Mouse (Mus musculus) lung, embryonic 16.5 days (tissue): ENCODE results near the gene Snx25. TPM values are rescaled to one million over a fixed set of nuclear protein-coding genes. Genes with fewer than 3 reads are reported as not detected.

ENCODE experiments used
- ATAC-seq: fragments of 200-750 bp; cut with Nextera tagmentation; 2 replicates; pipeline ENCODE4 v1.8.0; 2017; ENCODE audit warnings: low read depth, mild to moderate bottlenecking, moderate library complexity
- H3K27ac ChIP-seq: fragments of 300-500 bp; sonication (generic); 2 replicates; pipeline ENCODE4 v1.5.1; 2014; ENCODE audit warnings: mild to moderate bottlenecking, control low read depth, low read length
- H3K27me3 ChIP-seq: fragments of 300-500 bp; sonication (generic); 2 replicates; pipeline ENCODE4 v1.6.1; 2014; ENCODE audit warnings: low read depth, low read length, mixed read lengths; ENCODE audit not compliant: control insufficient read depth, insufficient read depth
- H3K36me3 ChIP-seq: fragments of 300-500 bp; sonication (generic); 2 replicates; pipeline ENCODE4 v1.6.1; 2014; ENCODE audit warnings: low read length; ENCODE audit not compliant: control insufficient read depth, insufficient read depth
- H3K4me1 ChIP-seq: fragments of 300-500 bp; sonication (generic); replicated peaks from 2 replicates; pipeline ENCODE4 v1.6.1; 2014; ENCODE audit warnings: low read length, mixed read lengths; ENCODE audit not compliant: control insufficient read depth, insufficient read depth
- H3K4me2 ChIP-seq: fragments of 300-500 bp; sonication (generic); 2 replicates; pipeline ENCODE4 v1.6.1; 2014; ENCODE audit warnings: low read depth, low read length, control low read depth
- H3K4me3 ChIP-seq: fragments of 300-500 bp; sonication (generic); 2 replicates; pipeline ENCODE4 v1.5.1; 2014; ENCODE audit warnings: mild to moderate bottlenecking, low read length, control low read depth
- H3K9ac ChIP-seq: fragments of 300-500 bp; sonication (generic); 2 replicates; pipeline ENCODE4 v1.6.1; 2014; ENCODE audit warnings: low read length, control low read depth
- H3K9me3 ChIP-seq: fragments of 300-500 bp; sonication (generic); 2 replicates; pipeline ENCODE4 v1.6.1; 2016; ENCODE audit warnings: low read length; ENCODE audit not compliant: control insufficient read depth
- WGBS: fragments of 180-500 bp; shearing (Covaris S2); extraction: QIAGEN DNeasy Blood & Tissue Kit; methylation state at CpG from one replicate; pipeline ENCODE4 v1.1.7; 2014; 5-methylcytosine and 5-hydroxymethylcytosine counted together
- polyA plus RNA-seq: library from polyadenylated mRNA; unstranded; fragments of >200 nt; fragmentation: Nextera tagmentation; extraction: Ambion mirVana; gene quantifications from 2 replicates; pipeline ENCODE4 v1.2.1, GENCODE M21; 2015

Gene Snx25
- polyA plus RNA-seq, 1 experiment from 2014 or later, result 9.4 TPM

DNA sequence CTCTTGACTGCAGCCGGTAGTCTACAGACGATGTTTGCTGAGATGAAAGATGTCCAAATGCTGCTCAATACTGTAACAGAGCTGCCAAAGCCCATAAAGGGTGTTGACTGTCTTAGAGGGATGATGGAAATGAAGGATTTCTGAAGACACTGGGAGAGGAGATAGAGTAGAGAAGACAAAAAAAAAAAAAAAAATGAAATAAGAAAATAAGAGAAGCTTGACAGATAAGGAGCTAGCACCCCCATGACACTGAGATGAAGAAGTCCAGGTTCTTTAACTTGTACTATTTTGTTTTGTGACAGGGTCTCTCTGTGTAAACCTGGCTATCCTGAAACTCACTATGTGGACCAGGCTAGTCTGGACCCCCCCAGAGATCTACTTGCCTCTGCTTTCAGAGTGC lies 1.1 kb upstream of the Snx25 start:
- 14% methylated on average over 2 of the region's 2 CpGs for WGBS
- peak overlapping the region; percentile 88 for H3K4me3 ChIP-seq
- no peak for ATAC-seq
- no peaks in the 10 kb centered on the region for H3K36me3 ChIP-seq
- H3K9ac ChIP-seq, result no peak overlapping the region
- no peak overlapping the region for H3K27ac ChIP-seq
- H3K27me3 ChIP-seq, result peaks cover 2% of the 10 kb centered on the region; the same call in 1 of the 2 replicates
- peak overlapping the region; percentile 91 for H3K4me2 ChIP-seq
- H3K9me3 ChIP-seq, result no peaks in the 10 kb centered on the region
- H3K4me1 ChIP-seq, result peaks cover 9% of the 10 kb centered on the region; the same call in 1 of the 2 replicates

- Histone ChIP-seq H3K36me3 (no peaks in the 10 kb centered on the region), H3K4me3 (peak within 1 kb of the TSS; percentile 88), H3K9ac (peak within 1 kb of the TSS; percentile 87), H3K9me3 (no peaks in the 10 kb centered on the region), H3K27ac (peak within 1 kb of the TSS; percentile 26), H3K4me1 (peaks cover 9% of the 10 kb centered on the region; the same call in 1 of the 2 replicates), H3K4me2 (peak within 1 kb of the TSS; percentile 91), H3K27me3 (peaks cover 2% of the 10 kb centered on the region; the same call in 1 of the 2 replicates)
- under 1% methylated on average over 54 of the region's 75 CpGs for WGBS
- ATAC-seq, result peak; percentile 77
These were observed 527 bp downstream of the Snx25 start, which contains the start of gene Cfap97 for GRCm38 (mm10) chr8:46151202-46152062. Gene Cfap97 (plus strand): TSS chr8:46151771.

DNA sequence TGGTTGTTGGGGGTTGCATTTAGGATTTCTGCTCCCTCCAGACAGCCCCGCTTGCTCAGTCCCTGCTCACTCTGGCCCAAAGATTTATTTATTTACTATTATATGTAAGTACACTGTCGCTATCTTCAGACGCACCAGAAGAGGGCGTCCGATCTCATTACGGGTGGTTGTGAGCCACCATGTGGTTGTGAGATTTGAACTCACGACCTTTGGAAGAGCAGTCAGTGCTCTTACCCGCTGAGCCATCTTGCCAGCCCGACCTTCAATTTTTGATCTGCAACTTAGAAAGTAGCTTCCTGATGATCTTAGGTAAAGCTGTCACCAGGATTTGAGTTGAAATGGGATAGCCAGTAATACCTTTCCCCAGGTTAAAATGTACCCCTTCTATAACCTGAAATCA lies 2.2 kb downstream of the Snx25 start:
- H3K4me1 ChIP-seq, result peaks cover 12% of the 10 kb centered on the region; the same call in 1 of the 2 replicates
- ATAC-seq, result no peak
- H3K27ac ChIP-seq, result no peak overlapping the region
- no peak overlapping the region for H3K4me2 ChIP-seq
- H3K9ac ChIP-seq, result no peak overlapping the region
- H3K4me3 ChIP-seq, result no peak overlapping the region
- 75% methylated on average over 9 of the region's 9 CpGs for WGBS
- H3K9me3 ChIP-seq, result no peaks in the 10 kb centered on the region
- H3K36me3 ChIP-seq, result no peaks in the 10 kb centered on the region
- H3K27me3 ChIP-seq, result peaks cover 2% of the 10 kb centered on the region; the same call in 1 of the 2 replicates

- Histone ChIP-seq H3K27ac (no peak overlapping the region), H3K4me1 (peaks cover 12% of the 10 kb centered on the region; the same call in 1 of the 2 replicates), H3K36me3 (no peaks in the 10 kb centered on the region), H3K9me3 (no peaks in the 10 kb centered on the region), H3K9ac (no peak overlapping the region), H3K27me3 (peaks cover 2% of the 10 kb centered on the region; the same call in 1 of the 2 replicates), H3K4me2 (no peak overlapping the region), H3K4me3 (no peak overlapping the region)
- WGBS, result 74% methylated on average over 6 of the region's 6 CpGs
- ATAC-seq, result no peak
These were observed 2.7 kb downstream of the Snx25 start for GRCm38 (mm10) chr8:46149306-46149705.

DNA sequence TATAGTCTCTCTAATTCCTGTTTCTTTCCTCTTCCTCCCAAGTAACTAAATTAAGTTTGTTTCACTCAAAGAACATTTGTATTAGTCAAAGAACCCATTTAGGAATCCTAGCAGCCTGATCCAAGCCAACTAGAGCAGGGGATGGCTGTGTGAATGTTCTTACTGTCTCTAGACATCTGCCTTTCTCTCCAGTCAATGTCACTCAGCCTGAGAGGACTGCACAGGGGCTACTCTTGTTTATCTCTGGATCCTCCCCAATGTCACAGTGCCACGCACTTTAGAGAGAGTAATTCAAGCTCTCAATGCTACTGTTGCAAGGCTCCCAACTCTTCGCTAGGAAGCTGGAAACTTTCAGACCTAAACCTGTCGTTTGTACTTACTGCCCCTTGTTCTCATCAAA lies 5.8 kb downstream of the Snx25 start:
- Histone ChIP-seq H3K4me2 (no peak overlapping the region), H3K9ac (no peak overlapping the region), H3K4me1 (peaks cover 12% of the 10 kb centered on the region; the same call in 1 of the 2 replicates), H3K4me3 (no peak overlapping the region), H3K36me3 (no peaks in the 10 kb centered on the region), H3K27ac (no peak overlapping the region), H3K27me3 (no peaks in the 10 kb centered on the region), H3K9me3 (no peaks in the 10 kb centered on the region)
- ATAC-seq, result no peak
- WGBS, result 47% methylated on average over 3 of the region's 3 CpGs

DNA sequence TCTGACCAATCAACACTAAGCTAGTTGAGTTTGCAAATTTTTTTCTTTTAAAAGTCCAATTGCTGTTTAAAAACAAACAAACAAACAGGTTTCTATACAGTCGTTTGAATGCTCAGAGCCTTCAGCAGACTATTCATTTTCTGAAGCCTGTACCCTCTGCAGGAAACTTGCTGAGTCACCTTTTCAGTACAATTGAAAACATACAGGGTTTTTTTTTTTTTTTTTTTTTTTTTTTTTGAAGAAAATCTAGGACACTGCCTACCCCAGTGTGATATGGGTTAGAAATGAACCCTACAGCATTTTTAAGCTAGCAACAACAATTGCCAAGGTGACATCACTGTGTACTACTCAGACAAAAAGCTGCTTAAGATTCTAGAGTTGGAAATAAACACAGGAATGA lies 8.0 kb downstream of the Snx25 start:
- Histone ChIP-seq H3K36me3 (no peaks in the 10 kb centered on the region), H3K27ac (no peak overlapping the region), H3K27me3 (no peaks in the 10 kb centered on the region), H3K4me3 (no peak overlapping the region), H3K9ac (no peak overlapping the region), H3K4me2 (no peak overlapping the region), H3K4me1 (peaks cover 8% of the 10 kb centered on the region; the same call in 1 of the 2 replicates), H3K9me3 (no peaks in the 10 kb centered on the region)
- WGBS, result 15% methylated on average over 1 of the region's 1 CpGs
- ATAC-seq, result no peak

DNA sequence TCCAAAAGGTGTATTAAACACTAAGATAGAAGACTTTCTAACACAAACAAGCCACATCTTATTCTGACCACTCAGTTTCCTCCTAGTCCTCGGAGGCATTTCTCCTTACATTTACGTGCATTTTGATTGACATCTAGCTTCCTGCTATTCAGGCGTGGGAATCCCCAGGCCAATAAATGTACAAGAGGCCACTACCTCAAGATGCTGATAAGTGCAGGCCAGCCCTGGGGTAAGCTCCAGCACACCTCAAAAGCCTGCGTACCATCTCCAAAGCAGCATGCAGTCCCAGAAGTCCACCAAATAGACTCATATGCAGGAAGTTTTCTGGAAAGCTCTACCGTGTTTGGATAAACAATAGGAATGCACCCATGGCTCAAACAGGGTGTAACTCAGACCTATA lies 8.5 kb downstream of the Snx25 start:
- H3K9me3 ChIP-seq, result no peaks in the 10 kb centered on the region
- no peaks in the 10 kb centered on the region for H3K27me3 ChIP-seq
- H3K4me3 ChIP-seq, result no peak overlapping the region
- peaks cover 8% of the 10 kb centered on the region; the same call in 1 of the 2 replicates for H3K4me1 ChIP-seq
- no peaks in the 10 kb centered on the region for H3K36me3 ChIP-seq
- H3K27ac ChIP-seq, result no peak overlapping the region
- H3K4me2 ChIP-seq, result no peak overlapping the region
- no peak for ATAC-seq
- H3K9ac ChIP-seq, result no peak overlapping the region
- WGBS, result 53% methylated on average over 5 of the region's 5 CpGs

DNA sequence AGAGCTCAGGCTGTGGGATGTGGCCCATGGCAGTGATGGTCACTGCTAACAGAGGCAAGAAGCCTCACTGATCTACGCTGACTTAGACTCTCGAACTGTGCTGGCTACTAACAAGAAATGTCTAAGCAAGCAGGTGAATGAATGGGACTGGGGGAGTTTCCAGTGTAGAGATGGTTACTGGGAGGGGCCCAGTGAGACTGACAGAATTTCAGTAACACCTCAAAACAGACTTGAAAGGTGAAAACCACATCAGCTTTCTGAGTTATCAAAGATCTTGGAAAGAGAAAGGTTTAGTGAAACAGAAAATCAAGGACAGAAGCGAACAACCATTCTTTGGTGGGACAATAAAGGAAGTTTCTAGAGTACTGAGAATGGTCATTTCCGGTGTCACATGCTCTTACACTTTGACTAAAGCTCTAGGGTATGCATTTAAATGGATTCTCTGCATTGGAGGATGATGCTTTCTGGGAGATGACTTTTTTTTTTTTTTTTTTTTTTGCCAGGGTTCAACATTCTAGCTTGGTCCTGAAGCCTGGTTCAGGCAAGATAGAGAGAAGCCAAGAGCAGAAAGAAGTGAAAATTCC lies 9.4 kb downstream of the Snx25 start:
- WGBS, result 89% methylated on average over 4 of the region's 4 CpGs
- Histone ChIP-seq H3K4me2 (no peak overlapping the region), H3K36me3 (no peaks in the 10 kb centered on the region), H3K4me1 (peaks cover 8% of the 10 kb centered on the region; the same call in 1 of the 2 replicates), H3K27ac (no peak overlapping the region), H3K9ac (no peak overlapping the region), H3K9me3 (no peaks in the 10 kb centered on the region), H3K4me3 (no peak overlapping the region), H3K27me3 (no peaks in the 10 kb centered on the region)
- no peak for ATAC-seq

GRCm38 (mm10) chr8:46141688-46142087 lies 10.3 kb downstream of the Snx25 start:
- Histone ChIP-seq H3K4me3 (no peak overlapping the region), H3K27me3 (no peaks in the 10 kb centered on the region), H3K4me2 (no peak overlapping the region), H3K36me3 (no peaks in the 10 kb centered on the region), H3K9me3 (no peaks in the 10 kb centered on the region), H3K27ac (no peak overlapping the region), H3K9ac (no peak overlapping the region), H3K4me1 (peaks cover 8% of the 10 kb centered on the region; the same call in 1 of the 2 replicates)
- 94% methylated on average over 3 of the region's 3 CpGs for WGBS
- no peak for ATAC-seq
